Mouse (Mus musculus): Measurements from ENCODE around the gene Gart. TPM values are rescaled to one million over a fixed set of nuclear protein-coding genes. Genes with fewer than 3 reads are reported as not detected.

Gene Gart
- total and polyA plus RNA-seq, 3 experiments, result 356 to 722 (median 517) TPM

DNA sequence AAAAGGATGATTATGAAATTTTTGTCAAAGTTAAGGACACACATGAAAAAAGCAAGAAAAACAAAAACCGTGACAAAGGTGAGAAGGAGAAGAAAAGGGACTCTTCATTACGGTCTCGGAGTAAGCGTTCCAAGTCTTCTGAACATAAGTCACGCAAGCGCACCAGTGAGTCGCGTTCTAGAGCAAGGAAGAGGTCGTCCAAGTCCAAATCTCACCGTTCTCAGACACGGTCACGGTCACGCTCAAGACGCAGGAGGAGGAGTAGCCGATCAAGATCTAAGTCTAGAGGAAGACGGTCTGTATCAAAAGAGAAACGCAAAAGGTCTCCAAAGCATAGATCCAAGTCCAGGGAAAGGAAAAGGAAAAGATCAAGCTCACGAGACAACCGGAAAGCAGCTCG is 13.0 kb upstream of the Gart start:
- DNase-seq (ENCODE audit: extremely low read depth), result no peak
- Histone ChIP-seq H3K9me3 (replicated peaks; ENCODE audit: low read length) (no peaks in the 10 kb centered on the region), H3K27me3 (replicated peaks) (no peaks in the 10 kb centered on the region), H3K4me3 (replicated peaks in 1 of 3; ENCODE audit: low read depth in 2 of 3, low read length in 2 of 3, poor library complexity in 1 of 3) (no peak overlapping the region), H3K79me2 (replicated peaks; ENCODE audit: control insufficient read depth, extremely low read depth, insufficient read depth, poor library complexity, severe bottlenecking) (peaks cover 89% of the 10 kb centered on the region), H3K4me2 (ENCODE audit: insufficient read depth, low read depth, poor library complexity, severe bottlenecking) (no peak overlapping the region), H3K9ac (ENCODE audit: insufficient read depth, low read depth) (no peak overlapping the region), H3K4me1 (ENCODE audit: control insufficient read depth in 1 of 2, insufficient read depth in 2 of 2) (peaks cover 0 to 16% of the 10 kb centered on the region in 2 experiments; a peak in 2 of 4 replicates), H3K36me3 (replicated peaks in 1 of 2; ENCODE audit: control insufficient read depth in 1 of 2, insufficient read depth in 1 of 2, low read length in 1 of 2) (peaks cover 84 to 99% of the 10 kb centered on the region in 2 experiments), H3K27ac (ENCODE audit: insufficient read depth, low read depth) (no peak overlapping the region)
- dilution Hi-C loops (cut with MboI; ENCODE audit: extremely low pct_ligation_motif_present, extremely low pct_unique_long_range_greater_than_20kb, low sequenced_read_pairs), result no loop called here
- in situ Hi-C loops (cut with MboI; ENCODE audit: low pct_ligation_motif_present, low pct_unique_long_range_greater_than_20kb, low sequenced_read_pairs), result no loop called here
- no peak for TF ChIP-seq RCOR1 (conservative IDR thresholded peaks at IDR 0.05; ENCODE audit: low read depth, low read length)
- TF ChIP-seq IRF4 (IDR thresholded peaks at IDR 0.05; ENCODE audit: low read depth, low read length), result no peak
- TF ChIP-seq POLR2AphosphoS2 (IDR thresholded peaks at IDR 0.05; ENCODE audit: low read depth, low read length), result peak; percentile 91; the same call in 1 of the 2 replicates
- TF ChIP-seq POLR2A (IDR thresholded peaks at IDR 0.05; ENCODE audit: low read depth, low read length), result no peak; the same call in 1 of the 2 replicates
- TF ChIP-seq JUN (IDR thresholded peaks at IDR 0.05; ENCODE audit: insufficient read depth, low read depth, low read length), result no peak

- Histone ChIP-seq H3K4me3 (replicated peaks in 1 of 3; ENCODE audit: low read depth in 2 of 3, low read length in 2 of 3, poor library complexity in 1 of 3) (no peak overlapping the region), H3K79me2 (replicated peaks; ENCODE audit: control insufficient read depth, extremely low read depth, insufficient read depth, poor library complexity, severe bottlenecking) (peaks cover 93% of the 10 kb centered on the region), H3K27me3 (replicated peaks) (no peaks in the 10 kb centered on the region), H3K36me3 (replicated peaks in 1 of 2; ENCODE audit: control insufficient read depth in 1 of 2, insufficient read depth in 1 of 2, low read length in 1 of 2) (peaks cover 83 to 99% of the 10 kb centered on the region in 2 experiments), H3K4me2 (ENCODE audit: insufficient read depth, low read depth, poor library complexity, severe bottlenecking) (no peak overlapping the region), H3K27ac (ENCODE audit: insufficient read depth, low read depth) (no peak overlapping the region), H3K9me3 (replicated peaks; ENCODE audit: low read length) (no peaks in the 10 kb centered on the region), H3K9ac (ENCODE audit: insufficient read depth, low read depth) (no peak overlapping the region), H3K4me1 (ENCODE audit: control insufficient read depth in 1 of 2, insufficient read depth in 2 of 2) (peaks cover 0 to 17% of the 10 kb centered on the region in 2 experiments; a peak in 2 of 4 replicates)
- no peak for DNase-seq (ENCODE audit: extremely low read depth)
- in situ Hi-C loops (cut with MboI; ENCODE audit: low pct_ligation_motif_present, low pct_unique_long_range_greater_than_20kb, low sequenced_read_pairs) (no loop called here), dilution Hi-C loops (cut with MboI; ENCODE audit: extremely low pct_ligation_motif_present, extremely low pct_unique_long_range_greater_than_20kb, low sequenced_read_pairs) (no loop called here)
- no peak for TF ChIP-seq RAD21 (IDR thresholded peaks at IDR 0.05; ENCODE audit: low read depth, low read length)
- 0 out of 2 replicates have a peak, but pooled peaks have one; percentile 46 for TF ChIP-seq ZMIZ1 (IDR thresholded peaks at IDR 0.05; ENCODE audit: low read depth, low read length)
Observed at GRCm38 (mm10) chr16:91658471-91658870, 11.7 kb upstream of the Gart start.

DNA sequence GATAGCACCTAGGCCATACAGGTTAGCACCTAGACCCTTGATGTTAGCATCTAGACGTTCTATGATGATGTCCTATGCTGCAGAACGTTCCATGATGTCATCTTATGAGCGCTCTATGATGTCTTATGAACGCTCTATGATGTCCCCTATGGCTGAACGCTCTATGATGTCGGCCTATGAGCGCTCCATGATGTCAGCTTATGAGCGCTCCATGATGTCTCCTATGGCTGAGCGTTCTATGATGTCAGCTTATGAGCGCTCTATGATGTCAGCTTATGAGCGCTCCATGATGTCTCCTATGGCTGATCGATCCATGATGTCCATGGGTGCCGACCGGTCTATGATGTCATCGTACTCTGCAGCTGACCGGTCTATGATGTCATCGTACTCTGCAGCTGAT is 10.5 kb upstream of the Gart start:
- H3K27ac ChIP-seq (ENCODE audit: insufficient read depth, low read depth), result no peak overlapping the region
- dilution Hi-C loops (cut with MboI; ENCODE audit: extremely low pct_ligation_motif_present, extremely low pct_unique_long_range_greater_than_20kb, low sequenced_read_pairs), result no loop called here
- TF ChIP-seq POLR2A (IDR thresholded peaks at IDR 0.05; ENCODE audit: low read depth, low read length) (0 out of 2 replicates have a peak, but pooled peaks have one; percentile 16), PAX5 (IDR thresholded peaks at IDR 0.05; ENCODE audit: low read length) (no peak), MXI1 (IDR thresholded peaks at IDR 0.05; ENCODE audit: low read depth, low read length) (no peak), ZMIZ1 (IDR thresholded peaks at IDR 0.05; ENCODE audit: low read depth, low read length) (no peak)
- no peak overlapping the region for H3K4me2 ChIP-seq (ENCODE audit: insufficient read depth, low read depth, poor library complexity, severe bottlenecking)
- H3K79me2 ChIP-seq (replicated peaks; ENCODE audit: control insufficient read depth, extremely low read depth, insufficient read depth, poor library complexity, severe bottlenecking), result peaks cover 93% of the 10 kb centered on the region
- no peaks in the 10 kb centered on the region for H3K27me3 ChIP-seq (replicated peaks)
- no peak overlapping the region for H3K4me3 ChIP-seq (replicated peaks in 1 of 3; ENCODE audit: low read depth in 2 of 3, low read length in 2 of 3, poor library complexity in 1 of 3)
- H3K4me1 ChIP-seq (ENCODE audit: control insufficient read depth in 1 of 2, insufficient read depth in 2 of 2), result peaks cover under 1 to 27% of the 10 kb centered on the region in 2 experiments; a peak in 2 of 4 replicates
- H3K9me3 ChIP-seq (replicated peaks; ENCODE audit: low read length), result no peaks in the 10 kb centered on the region
- no peak overlapping the region for H3K9ac ChIP-seq (ENCODE audit: insufficient read depth, low read depth)
- in situ Hi-C loops (cut with MboI; ENCODE audit: low pct_ligation_motif_present, low pct_unique_long_range_greater_than_20kb, low sequenced_read_pairs), result no loop called here
- no peak for DNase-seq (ENCODE audit: extremely low read depth)
- peaks cover 82 to 98% of the 10 kb centered on the region in 2 experiments for H3K36me3 ChIP-seq (replicated peaks in 1 of 2; ENCODE audit: control insufficient read depth in 1 of 2, insufficient read depth in 1 of 2, low read length in 1 of 2)
